Mouse (Mus musculus): ENCODE measurements around the gene Ddx42. TPM values are rescaled to one million over a fixed set of nuclear protein-coding genes. Genes with fewer than 3 reads are reported as not detected.

Ddx42 gene
- polyA plus RNA-seq (2012; rRNA removed): 1.8 and 2.2 TPM in 2 replicates

DNA sequence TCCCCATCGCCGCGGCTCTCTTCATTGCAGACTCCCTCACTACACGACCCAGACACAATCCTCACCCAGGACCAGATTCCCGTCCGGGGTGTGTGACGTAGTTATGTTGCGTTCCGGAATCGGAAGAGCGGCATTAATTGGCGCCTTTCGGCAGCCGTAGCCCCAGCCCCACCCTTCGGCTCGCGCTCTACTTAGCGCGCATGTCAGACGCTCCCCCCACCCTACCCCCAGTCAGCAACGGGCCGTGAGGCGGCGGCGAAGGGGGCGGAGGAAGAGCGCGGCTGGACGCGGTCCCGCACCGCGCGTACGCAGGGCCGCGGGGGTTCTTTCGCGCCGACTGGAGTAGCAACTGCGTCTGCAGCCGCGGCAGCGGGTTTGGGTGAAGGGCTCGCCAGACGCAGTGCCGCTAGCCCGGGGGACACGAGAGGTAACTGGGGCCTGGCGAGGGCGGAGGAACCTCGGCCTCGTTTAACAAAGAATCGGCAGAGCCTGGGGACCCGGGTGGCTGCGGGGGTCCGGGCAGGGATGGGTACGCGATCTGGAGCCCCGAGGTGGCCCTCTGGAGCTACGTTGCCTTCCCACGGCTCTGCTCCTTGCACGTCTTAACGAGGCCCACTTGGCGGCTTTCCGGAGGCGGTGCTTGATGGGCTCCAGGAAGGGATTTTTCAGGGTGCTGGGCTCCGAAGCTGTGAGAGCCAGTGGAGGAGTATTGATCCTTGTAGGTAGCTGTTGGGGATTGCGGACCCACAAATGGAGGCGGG, at the start of gene Ddx42:
Gene Ddx42, plus strand, starts transcription at position 197 of the 761 bp plus-strand sequence.

DNA sequence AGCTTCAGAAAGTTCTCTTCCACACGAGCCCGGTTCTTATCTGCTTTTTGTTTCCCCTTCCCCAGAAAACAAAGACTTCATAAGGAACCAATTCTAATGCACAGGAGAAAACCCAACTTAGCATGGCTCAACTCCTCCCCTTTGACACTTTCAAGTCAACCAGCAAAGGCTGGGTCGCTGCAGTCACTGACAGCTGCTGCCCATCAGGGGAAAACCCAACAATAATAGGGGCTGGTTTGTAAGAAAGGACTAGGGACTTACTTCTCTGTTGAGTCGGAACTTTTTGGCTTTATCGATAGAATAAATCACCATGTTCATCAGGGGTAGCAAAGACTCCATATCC, 14.6 kb upstream of the Ddx42 start, which contains the start of gene Strada:
Gene Strada, minus strand, starts transcription at position 46 of the 343 bp plus-strand sequence.

DNA sequence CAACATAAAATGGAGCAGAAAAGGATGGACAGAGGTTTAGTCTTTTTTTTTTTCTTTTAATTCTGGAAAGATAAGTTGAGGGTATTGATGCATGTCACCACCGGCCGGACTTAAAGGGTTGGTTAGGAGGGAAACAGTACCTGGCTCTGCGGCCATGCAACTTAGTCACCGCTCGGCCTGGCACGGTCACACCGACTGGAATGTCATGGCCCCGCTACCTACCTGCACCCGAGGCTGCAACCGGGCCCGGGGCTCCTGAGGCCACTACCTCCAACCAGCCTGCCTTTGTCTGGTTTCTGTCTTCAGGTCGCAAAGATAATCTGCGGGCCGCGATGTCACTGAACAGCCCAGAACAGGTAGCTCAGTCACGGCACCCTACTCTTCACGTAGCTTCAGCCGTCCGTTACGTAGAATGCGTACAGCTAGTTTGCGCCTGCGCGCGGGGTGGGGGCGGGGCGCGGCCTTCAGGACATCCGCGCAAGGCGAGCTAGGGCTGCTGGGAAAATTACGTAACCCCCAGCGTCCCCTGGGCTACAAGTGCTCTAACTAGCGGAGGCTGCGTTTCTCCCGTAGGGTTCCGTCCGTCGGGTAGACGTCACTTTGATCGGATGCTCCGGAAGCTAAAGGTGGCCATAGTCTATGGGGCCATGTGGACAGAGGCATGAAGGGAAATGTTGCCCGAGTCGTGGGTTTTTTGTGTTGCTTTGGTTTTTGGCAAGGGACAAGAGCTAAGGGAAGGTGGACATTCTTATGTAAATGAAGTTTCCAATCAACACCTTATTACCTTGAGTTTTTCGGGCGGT, 598 bp upstream of the Ddx42 start, which contains the start of gene Ccdc47:
Gene Ccdc47, minus strand, starts transcription at position 418 of the 803 bp plus-strand sequence.

DNA sequence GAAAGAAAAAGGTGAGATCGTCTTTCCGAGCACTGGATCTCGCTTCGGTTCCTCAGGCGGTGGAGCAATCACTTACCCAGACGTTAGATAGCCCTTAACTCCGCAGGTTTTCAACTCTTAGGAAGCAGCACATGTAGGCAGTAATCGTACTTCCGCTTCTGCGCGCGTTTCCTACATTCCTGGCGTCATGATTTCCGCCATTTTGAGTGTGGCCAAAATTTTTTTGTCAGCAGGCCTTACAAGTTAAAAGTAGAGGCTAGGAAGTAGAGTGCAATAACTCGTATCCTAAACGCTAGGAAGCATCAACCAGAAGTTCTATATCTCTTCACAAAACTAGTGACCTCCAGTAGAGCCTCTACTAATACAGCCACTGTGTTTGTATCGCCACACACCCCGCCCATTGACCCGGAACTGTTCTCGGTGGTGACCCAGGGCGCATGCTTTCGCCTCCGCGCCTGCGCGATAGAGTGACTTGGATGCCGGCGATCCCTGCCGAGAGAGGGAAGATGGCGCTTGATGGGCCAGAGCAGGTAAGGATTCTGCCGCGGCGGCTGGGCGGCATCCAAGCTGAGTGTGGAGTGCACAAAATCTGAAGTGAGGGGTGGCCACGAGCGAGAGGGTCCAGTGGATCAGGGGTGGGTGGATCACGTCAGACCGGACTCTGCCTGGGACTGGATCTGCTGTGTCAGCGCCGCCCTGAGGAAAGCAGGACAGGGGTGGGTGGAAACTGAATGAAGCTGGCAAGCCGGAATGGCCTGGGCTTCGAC, 39.1 kb downstream of the Ddx42 start, which contains the start of the genes Ftsj3 and Psmc5:
Gene Ftsj3, minus strand, starts transcription at position 395 of the 767 bp plus-strand sequence.
Gene Psmc5, plus strand, starts transcription at position 470 of the 767 bp plus-strand sequence.

DNA sequence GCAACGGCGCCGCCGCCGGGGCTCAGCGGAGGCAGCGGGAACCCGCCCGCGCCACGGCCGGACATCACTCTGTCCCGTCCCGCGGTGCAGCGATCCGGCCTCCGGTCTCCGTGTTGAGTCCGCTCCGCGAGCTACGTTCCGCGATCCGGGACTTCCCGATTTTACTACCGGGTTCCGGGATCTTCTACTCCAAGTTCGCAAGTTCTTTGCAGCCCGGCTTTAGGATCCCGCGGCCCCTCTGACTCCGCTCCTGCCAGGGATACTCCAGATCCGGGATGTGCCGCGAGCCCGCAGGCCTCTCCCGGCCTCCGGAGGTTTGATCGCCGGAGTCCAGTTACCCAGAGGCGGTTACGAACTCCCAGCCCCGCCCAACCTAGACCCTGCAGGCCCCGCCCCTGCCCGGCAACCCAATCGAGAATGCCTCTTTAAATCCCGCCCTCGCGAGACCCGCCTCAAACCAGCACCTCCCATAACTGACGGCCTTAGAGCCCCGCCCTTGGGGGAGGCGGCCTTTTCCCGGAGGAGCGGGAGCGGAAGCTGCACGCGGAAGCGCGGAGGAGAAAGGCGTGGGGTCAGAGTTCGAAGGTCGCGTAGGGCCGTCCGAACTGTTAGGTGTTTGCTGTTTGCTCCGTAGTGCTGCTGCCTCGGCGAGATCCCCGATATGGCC, 56.1 kb downstream of the Ddx42 start, which contains the start of gene Smarcd2:
Gene Smarcd2, minus strand, starts transcription at position 329 of the 667 bp plus-strand sequence.

DNA sequence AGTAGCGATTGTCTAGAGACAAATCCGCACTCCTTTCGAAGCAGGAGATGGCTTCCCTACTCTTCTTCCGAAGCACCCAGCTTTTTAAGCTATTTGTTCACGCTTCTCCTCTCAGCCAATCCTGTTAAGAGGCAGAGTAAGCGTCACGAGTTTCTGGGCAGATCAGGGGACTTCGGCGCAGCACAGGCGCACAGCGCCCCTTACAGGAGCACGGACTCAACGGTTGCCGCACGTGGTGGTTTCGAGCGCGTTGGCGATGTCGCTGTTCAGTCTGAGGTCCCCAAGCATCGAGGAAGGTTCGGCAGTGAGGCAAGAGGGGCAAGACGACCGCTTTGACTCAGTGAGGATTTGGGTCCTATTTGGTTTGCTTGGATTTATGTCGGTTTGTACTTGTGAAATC, 59.7 kb downstream of the Ddx42 start, which contains the start of gene Tcam1:
Gene Tcam1, plus strand, starts transcription at position 219 of the 400 bp plus-strand sequence.

Other genes starting within 250 kb of the Ddx42 start
- 13.9 and 18.2 TPM in 2 replicates for gene Ace, start 249.0 kb upstream of the Ddx42 start, polyA plus RNA-seq (2012; rRNA removed)
- gene Ace3, start 222.3 kb upstream of the Ddx42 start, polyA plus RNA-seq (2012; rRNA removed): not detected in 2 replicates
- gene Kcnh6, start 208.8 kb upstream of the Ddx42 start, polyA plus RNA-seq (2012; rRNA removed): 0.65 and 1.2 TPM in 2 replicates
- 14.8 and 35.7 TPM in 2 replicates for gene Dcaf7, start 180.1 kb upstream of the Ddx42 start, polyA plus RNA-seq (2012; rRNA removed)
- 5.4 and 5.7 TPM in 2 replicates for gene Taco1, start 150.9 kb upstream of the Ddx42 start, polyA plus RNA-seq (2012; rRNA removed)
- gene Map3k3, start 132.3 kb upstream of the Ddx42 start, polyA plus RNA-seq (2012; rRNA removed): 6.8 and 9.2 TPM in 2 replicates
- not detected in 2 replicates for gene Gm10840, start 56.1 kb upstream of the Ddx42 start, polyA plus RNA-seq (2012; rRNA removed)
- gene Limd2, start 56.1 kb upstream of the Ddx42 start, polyA plus RNA-seq (2012; rRNA removed): 7.9 and 9.8 TPM in 2 replicates
- gene Strada, start 14.8 kb upstream of the Ddx42 start, polyA plus RNA-seq (2012; rRNA removed): 7.9 and 8.4 TPM in 2 replicates
- 1.7 and 3.5 TPM in 2 replicates for gene Ccdc47, start 582 bp upstream of the Ddx42 start, polyA plus RNA-seq (2012; rRNA removed)
- gene Ftsj3, start 39.2 kb downstream of the Ddx42 start, polyA plus RNA-seq (2012; rRNA removed): 4.1 and 4.7 TPM in 2 replicates
- 6.4 and 7.8 TPM in 2 replicates for gene Psmc5, start 39.2 kb downstream of the Ddx42 start, polyA plus RNA-seq (2012; rRNA removed)
- gene Smarcd2, start 56.0 kb downstream of the Ddx42 start, polyA plus RNA-seq (2012; rRNA removed): 47.4 and 51.9 TPM in 2 replicates
- gene Tcam1, start 59.7 kb downstream of the Ddx42 start, polyA plus RNA-seq (2012; rRNA removed): 0.02 TPM in 1 of 2 replicates, not detected in the other
- gene Gh, start 84.9 kb downstream of the Ddx42 start, polyA plus RNA-seq (2012; rRNA removed): not detected in 2 replicates
- gene Cd79b, start 97.8 kb downstream of the Ddx42 start, polyA plus RNA-seq (2012; rRNA removed): 0.47 and 1.0 TPM in 2 replicates
- 0.47 and 0.59 TPM in 2 replicates for gene Scn4a, start 136.4 kb downstream of the Ddx42 start, polyA plus RNA-seq (2012; rRNA removed)
- gene Prr29, start 148.5 kb downstream of the Ddx42 start, polyA plus RNA-seq (2012; rRNA removed): 0.49 and 0.58 TPM in 2 replicates
- 7.3 TPM in 2 replicates for gene Icam2, start 171.1 kb downstream of the Ddx42 start, polyA plus RNA-seq (2012; rRNA removed)

All from stomach, adult 2 months (tissue).